Mouse (Mus musculus) ES-Bruce4 (cell line): Measurements from ENCODE around the gene Syce2.

Experiments
- CTCF ChIP-seq: IDR thresholded peaks from one replicate; pipeline ENCODE4 v1.8.1; 2011; ENCODE audit warnings: low read depth, low read length
- POLR2A ChIP-seq: IDR thresholded peaks from one replicate; pipeline ENCODE4 v1.8.1; 2011; ENCODE audit warnings: low read length; ENCODE audit not compliant: insufficient read depth

GRCm38 (mm10) chr8:84871376-84872308, at the start of gene Syce2:
- TF ChIP-seq POLR2A (no peak), CTCF (no peak)
